Mouse (Mus musculus): ENCODE data around the gene Spint5. TPM values are rescaled to one million over a fixed set of nuclear protein-coding genes. Genes with fewer than 3 reads are reported as not detected.

The Spint5 gene
- total and polyA plus RNA-seq, 2 experiments from 2014 or later: not detected

DNA sequence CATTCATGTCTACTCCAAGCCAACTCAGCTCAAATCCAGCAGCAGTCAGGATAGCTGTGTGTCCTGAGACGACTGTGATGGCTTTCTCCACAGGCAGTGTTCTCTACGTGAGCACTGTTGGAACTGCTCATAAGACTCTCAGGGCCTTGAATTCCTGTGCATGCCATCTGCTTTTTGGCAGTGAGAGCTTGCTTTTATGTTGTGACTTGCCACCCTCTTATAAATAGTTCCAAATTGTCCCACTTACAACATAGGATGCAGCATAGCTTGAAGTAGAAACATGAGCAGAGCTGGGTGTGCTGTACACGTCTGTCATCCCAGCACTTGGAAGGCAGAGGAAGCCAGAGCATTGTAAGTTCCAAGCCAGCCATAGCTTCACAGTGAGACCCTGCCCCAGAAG lies 50.7 kb downstream of the Spint5 start:
- Histone ChIP-seq H3K4me3 (ENCODE audit: low read depth, low read length) (no peak overlapping the region), H3K36me3 (replicated peaks; ENCODE audit: control insufficient read depth, insufficient read depth, low read length) (peaks cover 64% of the 10 kb centered on the region), H3K4me2 (ENCODE audit: low read depth, low read length) (no peak overlapping the region), H3K4me1 (ENCODE audit: control insufficient read depth, insufficient read depth) (0 out of 2 replicates have a peak, but pooled peaks cover 10% of the 10 kb centered on the region), H3K27me3 (ENCODE audit: control insufficient read depth, insufficient read depth, low read length) (no peaks in the 10 kb centered on the region), H3K9me3 (replicated peaks; ENCODE audit: control insufficient read depth, low read length) (no peaks in the 10 kb centered on the region), H3K9ac (replicated peaks; ENCODE audit: low read depth, low read length) (no peak overlapping the region), H3K27ac (ENCODE audit: low read depth) (peak overlapping the region; percentile 36; the same call in 1 of the 2 replicates)
- TF ChIP-seq EP300 (IDR thresholded peaks at IDR 0.05; ENCODE audit: low read depth): no peak
- ATAC-seq (ENCODE audit: insufficient read depth, low read depth) (no peak), DNase-seq (ENCODE audit: low spot score) (no peak)
- WGBS: 44% methylated on average over 3 of the region's 3 CpGs

Other genes with a start within 250 kb of the Spint5 start
Only the 30 nearest of the 31 such genes appear.
- not detected in 2 replicates for gene Trp53tg5, start 241.6 kb upstream of the Spint5 start, total RNA-seq (2014; rRNA removed; ENCODE audit: low replicate concordance)
- gene Trp53tg5, start 241.6 kb upstream of the Spint5 start, polyA plus RNA-seq (2015; fragmentation: Nextera tagmentation; extraction: Ambion mirVana): not detected in 2 replicates
- 22.3 and 26.6 TPM in 2 replicates for gene Dbndd2, start 229.2 kb upstream of the Spint5 start, total RNA-seq (2014; rRNA removed; ENCODE audit: low replicate concordance)
- 16.8 and 16.9 TPM in 2 replicates for gene Dbndd2, start 229.2 kb upstream of the Spint5 start, polyA plus RNA-seq (2015; fragmentation: Nextera tagmentation; extraction: Ambion mirVana)
- gene Pigt, start 217.8 kb upstream of the Spint5 start, total RNA-seq (2014; rRNA removed; ENCODE audit: low replicate concordance): 45.0 and 51.0 TPM in 2 replicates
- gene Pigt, start 217.8 kb upstream of the Spint5 start, polyA plus RNA-seq (2015; fragmentation: Nextera tagmentation; extraction: Ambion mirVana): 30.9 and 32.0 TPM in 2 replicates
- gene Wfdc2, start 152.9 kb upstream of the Spint5 start, total RNA-seq (2014; rRNA removed; ENCODE audit: low replicate concordance): 2.9 and 8.5 TPM in 2 replicates
- 0.74 and 23.0 TPM in 2 replicates for gene Wfdc2, start 152.9 kb upstream of the Spint5 start, polyA plus RNA-seq (2015; fragmentation: Nextera tagmentation; extraction: Ambion mirVana)
- not detected in 2 replicates for gene Spint3, start 141.8 kb upstream of the Spint5 start, total RNA-seq (2014; rRNA removed; ENCODE audit: low replicate concordance)
- not detected in 2 replicates for gene Spint3, start 141.8 kb upstream of the Spint5 start, polyA plus RNA-seq (2015; fragmentation: Nextera tagmentation; extraction: Ambion mirVana)
- gene Wfdc6a, start 129.9 kb upstream of the Spint5 start, total RNA-seq (2014; rRNA removed; ENCODE audit: low replicate concordance): not detected in 2 replicates
- gene Wfdc6a, start 129.9 kb upstream of the Spint5 start, polyA plus RNA-seq (2015; fragmentation: Nextera tagmentation; extraction: Ambion mirVana): 0.25 and 0.30 TPM in 2 replicates
- not detected in 2 replicates for gene Eppin, start 121.7 kb upstream of the Spint5 start, total RNA-seq (2014; rRNA removed; ENCODE audit: low replicate concordance)
- gene Eppin, start 121.7 kb upstream of the Spint5 start, polyA plus RNA-seq (2015; fragmentation: Nextera tagmentation; extraction: Ambion mirVana): not detected in 2 replicates
- gene Wfdc6b, start 101.8 kb upstream of the Spint5 start, total RNA-seq (2014; rRNA removed; ENCODE audit: low replicate concordance): not detected in 2 replicates
- not detected in 2 replicates for gene Wfdc6b, start 101.8 kb upstream of the Spint5 start, polyA plus RNA-seq (2015; fragmentation: Nextera tagmentation; extraction: Ambion mirVana)
- gene Wfdc8, start 101.7 kb upstream of the Spint5 start, total RNA-seq (2014; rRNA removed; ENCODE audit: low replicate concordance): not detected in 2 replicates
- gene Wfdc8, start 101.7 kb upstream of the Spint5 start, polyA plus RNA-seq (2015; fragmentation: Nextera tagmentation; extraction: Ambion mirVana): not detected in 2 replicates
- gene Wfdc16, start 76.5 kb upstream of the Spint5 start, total RNA-seq (2014; rRNA removed; ENCODE audit: low replicate concordance): not detected in 2 replicates
- gene Wfdc16, start 76.5 kb upstream of the Spint5 start, polyA plus RNA-seq (2015; fragmentation: Nextera tagmentation; extraction: Ambion mirVana): not detected in 2 replicates
- not detected in 2 replicates for gene Wfdc10, start 59.3 kb upstream of the Spint5 start, total RNA-seq (2014; rRNA removed; ENCODE audit: low replicate concordance)
- not detected in 2 replicates for gene Wfdc10, start 59.3 kb upstream of the Spint5 start, polyA plus RNA-seq (2015; fragmentation: Nextera tagmentation; extraction: Ambion mirVana)
- not detected in 2 replicates for gene Wfdc9, start 58.7 kb upstream of the Spint5 start, total RNA-seq (2014; rRNA removed; ENCODE audit: low replicate concordance)
- not detected in 2 replicates for gene Wfdc9, start 58.7 kb upstream of the Spint5 start, polyA plus RNA-seq (2015; fragmentation: Nextera tagmentation; extraction: Ambion mirVana)
- not detected in 2 replicates for gene Wfdc11, start 41.2 kb upstream of the Spint5 start, total RNA-seq (2014; rRNA removed; ENCODE audit: low replicate concordance)
- gene Wfdc11, start 41.2 kb upstream of the Spint5 start, polyA plus RNA-seq (2015; fragmentation: Nextera tagmentation; extraction: Ambion mirVana): not detected in 2 replicates
- gene Wfdc13, start 30.2 kb upstream of the Spint5 start, total RNA-seq (2014; rRNA removed; ENCODE audit: low replicate concordance): not detected in 2 replicates
- not detected in 2 replicates for gene Wfdc13, start 30.2 kb upstream of the Spint5 start, polyA plus RNA-seq (2015; fragmentation: Nextera tagmentation; extraction: Ambion mirVana)
- not detected in 2 replicates for gene Spint4, start 16.8 kb upstream of the Spint5 start, total RNA-seq (2014; rRNA removed; ENCODE audit: low replicate concordance)
- gene Spint4, start 16.8 kb upstream of the Spint5 start, polyA plus RNA-seq (2015; fragmentation: Nextera tagmentation; extraction: Ambion mirVana): not detected in 2 replicates
- not detected in 2 replicates for gene Wfdc3, start 30.6 kb downstream of the Spint5 start, total RNA-seq (2014; rRNA removed; ENCODE audit: low replicate concordance)
- 0.46 and 0.51 TPM in 2 replicates for gene Wfdc3, start 30.6 kb downstream of the Spint5 start, polyA plus RNA-seq (2015; fragmentation: Nextera tagmentation; extraction: Ambion mirVana)
- 8.9 and 19.1 TPM in 2 replicates for gene Dnttip1, start 30.7 kb downstream of the Spint5 start, total RNA-seq (2014; rRNA removed; ENCODE audit: low replicate concordance)
- 42.8 and 43.3 TPM in 2 replicates for gene Dnttip1, start 30.7 kb downstream of the Spint5 start, polyA plus RNA-seq (2015; fragmentation: Nextera tagmentation; extraction: Ambion mirVana)
- gene Ube2c, start 54.6 kb downstream of the Spint5 start, total RNA-seq (2014; rRNA removed; ENCODE audit: low replicate concordance): 175 and 320 TPM in 2 replicates
- gene Ube2c, start 54.6 kb downstream of the Spint5 start, polyA plus RNA-seq (2015; fragmentation: Nextera tagmentation; extraction: Ambion mirVana): 116 and 117 TPM in 2 replicates
- gene Tnnc2, start 64.7 kb downstream of the Spint5 start, total RNA-seq (2014; rRNA removed; ENCODE audit: low replicate concordance): 4.9 and 5.0 TPM in 2 replicates
- gene Tnnc2, start 64.7 kb downstream of the Spint5 start, polyA plus RNA-seq (2015; fragmentation: Nextera tagmentation; extraction: Ambion mirVana): 0.18 and 0.25 TPM in 2 replicates
- 46.4 and 98.1 TPM in 2 replicates for gene Snx21, start 70.5 kb downstream of the Spint5 start, total RNA-seq (2014; rRNA removed; ENCODE audit: low replicate concordance)
- gene Snx21, start 70.5 kb downstream of the Spint5 start, polyA plus RNA-seq (2015; fragmentation: Nextera tagmentation; extraction: Ambion mirVana): 29.8 and 30.8 TPM in 2 replicates
- 10.6 and 28.9 TPM in 2 replicates for gene Acot8, start 89.6 kb downstream of the Spint5 start, total RNA-seq (2014; rRNA removed; ENCODE audit: low replicate concordance)
- gene Acot8, start 89.6 kb downstream of the Spint5 start, polyA plus RNA-seq (2015; fragmentation: Nextera tagmentation; extraction: Ambion mirVana): 11.4 and 14.1 TPM in 2 replicates
- gene Zswim3, start 89.8 kb downstream of the Spint5 start, total RNA-seq (2014; rRNA removed; ENCODE audit: low replicate concordance): 0.93 and 2.8 TPM in 2 replicates
- 3.3 and 3.4 TPM in 2 replicates for gene Zswim3, start 89.8 kb downstream of the Spint5 start, polyA plus RNA-seq (2015; fragmentation: Nextera tagmentation; extraction: Ambion mirVana)
- gene Zswim1, start 107.4 kb downstream of the Spint5 start, total RNA-seq (2014; rRNA removed; ENCODE audit: low replicate concordance): 5.4 TPM in 2 replicates
- gene Zswim1, start 107.4 kb downstream of the Spint5 start, polyA plus RNA-seq (2015; fragmentation: Nextera tagmentation; extraction: Ambion mirVana): 7.0 and 7.4 TPM in 2 replicates
- gene Spata25, start 113.2 kb downstream of the Spint5 start, total RNA-seq (2014; rRNA removed; ENCODE audit: low replicate concordance): not detected in 2 replicates
- not detected in 2 replicates for gene Spata25, start 113.2 kb downstream of the Spint5 start, polyA plus RNA-seq (2015; fragmentation: Nextera tagmentation; extraction: Ambion mirVana)
- 259 and 263 TPM in 2 replicates for gene Ctsa, start 117.6 kb downstream of the Spint5 start, total RNA-seq (2014; rRNA removed; ENCODE audit: low replicate concordance)
- gene Ctsa, start 117.6 kb downstream of the Spint5 start, polyA plus RNA-seq (2015; fragmentation: Nextera tagmentation; extraction: Ambion mirVana): 133 and 134 TPM in 2 replicates
- 57.1 and 103 TPM in 2 replicates for gene Neurl2, start 118.2 kb downstream of the Spint5 start, total RNA-seq (2014; rRNA removed; ENCODE audit: low replicate concordance)
- gene Neurl2, start 118.2 kb downstream of the Spint5 start, polyA plus RNA-seq (2015; fragmentation: Nextera tagmentation; extraction: Ambion mirVana): 68.4 and 76.5 TPM in 2 replicates
- gene Pltp, start 142.4 kb downstream of the Spint5 start, total RNA-seq (2014; rRNA removed; ENCODE audit: low replicate concordance): 7.7 and 10.4 TPM in 2 replicates
- 8.3 and 8.6 TPM in 2 replicates for gene Pltp, start 142.4 kb downstream of the Spint5 start, polyA plus RNA-seq (2015; fragmentation: Nextera tagmentation; extraction: Ambion mirVana)
- 51.8 and 63.6 TPM in 2 replicates for gene Pcif1, start 164.0 kb downstream of the Spint5 start, total RNA-seq (2014; rRNA removed; ENCODE audit: low replicate concordance)
- 50.6 and 54.2 TPM in 2 replicates for gene Pcif1, start 164.0 kb downstream of the Spint5 start, polyA plus RNA-seq (2015; fragmentation: Nextera tagmentation; extraction: Ambion mirVana)
- 18.0 and 19.6 TPM in 2 replicates for gene Zfp335, start 196.5 kb downstream of the Spint5 start, total RNA-seq (2014; rRNA removed; ENCODE audit: low replicate concordance)
- 3.7 TPM in 2 replicates for gene Zfp335, start 196.5 kb downstream of the Spint5 start, polyA plus RNA-seq (2015; fragmentation: Nextera tagmentation; extraction: Ambion mirVana)
- gene Mmp9, start 225.5 kb downstream of the Spint5 start, total RNA-seq (2014; rRNA removed; ENCODE audit: low replicate concordance): 0.08 and 2.1 TPM in 2 replicates
- gene Mmp9, start 225.5 kb downstream of the Spint5 start, polyA plus RNA-seq (2015; fragmentation: Nextera tagmentation; extraction: Ambion mirVana): 0.32 and 0.64 TPM in 2 replicates

All from heart, postnatal 0 days (tissue).